Mouse (Mus musculus) C2C12 (cell line): ENCODE data around the gene Lrrfip2. TPM values are rescaled to one million over a fixed set of nuclear protein-coding genes. Genes with fewer than 3 reads are reported as not detected.

Experiments used
- H3K27me3 ChIP-seq: one replicate; pipeline ENCODE4 v1.6.1; 2011; ENCODE audit not compliant: control insufficient read depth, insufficient read depth, insufficient read length
- H3K36me3 ChIP-seq: one replicate; pipeline ENCODE4 v1.6.1; 2011; ENCODE audit not compliant: control insufficient read depth, insufficient read depth
- H3K4me3 ChIP-seq: one replicate; pipeline ENCODE4 v1.5.1; 2011; ENCODE audit warnings: mild to moderate bottlenecking, control low read depth; ENCODE audit not compliant: poor library complexity, insufficient read depth, severe bottlenecking
- H3K79me2 ChIP-seq: one replicate; pipeline ENCODE4 v1.6.1; 2011; ENCODE audit not compliant: control insufficient read depth, insufficient read depth
- H3K79me3 ChIP-seq: one replicate; pipeline ENCODE4 v1.6.1; 2011; ENCODE audit warnings: low read depth, control low read depth
- H3ac ChIP-seq: one replicate; pipeline ENCODE3; 2011; ENCODE audit warnings: low read depth; ENCODE audit not compliant: control insufficient read depth, insufficient read length
- CEBPB ChIP-seq: IDR thresholded peaks from one replicate; pipeline ENCODE4 v1.6.1; 2011; ENCODE audit warnings: low read depth, mild to moderate bottlenecking, control low read depth, moderate library complexity
- CTCF ChIP-seq: IDR thresholded peaks from one replicate; pipeline ENCODE4 v1.5.1; 2011; ENCODE audit not compliant: control insufficient read depth, insufficient read depth, insufficient read length
- FOSL1 ChIP-seq: IDR thresholded peaks from one replicate; pipeline ENCODE4 v1.8.0; 2011; ENCODE audit warnings: mild to moderate bottlenecking, low read length; ENCODE audit not compliant: poor library complexity, insufficient read depth, severe bottlenecking
- MAX ChIP-seq: IDR thresholded peaks from one replicate; pipeline ENCODE4 v1.6.1; 2011; ENCODE audit warnings: mild to moderate bottlenecking, control low read depth
- MYOD1 ChIP-seq: IDR thresholded peaks from one replicate; pipeline ENCODE4 v1.6.1; 2011; ENCODE audit warnings: low read depth; ENCODE audit not compliant: control insufficient read depth, insufficient read length
- MYOG ChIP-seq: IDR thresholded peaks from one replicate; pipeline ENCODE4 v1.6.1; 2011; ENCODE audit not compliant: control insufficient read depth, insufficient read length; ENCODE audit errors: extremely low read depth
- USF1 ChIP-seq: IDR thresholded peaks from one replicate; pipeline ENCODE4 v1.6.1; 2011; ENCODE audit warnings: low read depth, mild to moderate bottlenecking, control low read depth, moderate library complexity
- polyA plus RNA-seq: library from polyadenylated mRNA; unstranded; fragments of >200 nt; fragmentation: generic; extraction: Trizol; gene quantifications from one replicate; pipeline ENCODE4 v1.2.1, GENCODE M21; 2012; ENCODE audit warnings: missing spikeins

Gene Lrrfip2
- polyA plus RNA-seq, 1 experiment: 29.4 TPM

DNA sequence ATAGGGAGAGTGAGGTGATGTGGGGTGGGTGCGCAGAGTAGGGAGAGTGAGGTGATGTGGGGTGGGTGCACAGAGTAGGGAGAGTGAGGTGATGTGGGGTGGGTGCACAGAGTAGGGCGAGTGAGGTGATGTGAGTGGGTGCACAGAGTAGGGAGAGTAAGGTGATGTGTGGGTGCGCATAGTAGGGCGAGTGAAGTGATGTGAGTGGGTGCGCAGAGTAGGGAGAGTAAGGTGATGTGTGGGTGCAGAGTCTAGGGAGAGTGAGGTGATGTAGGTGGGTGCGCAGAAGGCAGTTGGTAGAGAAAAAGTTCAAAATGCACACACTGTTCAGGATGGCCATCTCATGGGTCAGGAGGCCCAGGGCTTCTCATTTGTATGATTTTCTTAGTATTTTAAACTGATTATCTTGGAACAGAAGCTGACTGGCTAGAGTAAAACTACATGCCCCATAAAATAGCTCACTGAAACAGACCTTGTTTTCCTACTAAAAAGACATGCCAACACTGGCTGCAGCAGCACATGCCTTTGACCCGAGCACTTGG is 91.8 kb downstream of the Lrrfip2 start:
- Histone ChIP-seq H3K4me3 (no peak overlapping the region), H3K79me3 (no peaks in the 10 kb centered on the region), H3ac (no peak overlapping the region), H3K36me3 (peaks cover 9% of the 10 kb centered on the region), H3K27me3 (no peaks in the 10 kb centered on the region), H3K79me2 (no peaks in the 10 kb centered on the region)
- TF ChIP-seq MYOD1 (no peak), FOSL1 (no peak), MAX (no peak), USF1 (no peak), CEBPB (no peak), CTCF (no peak), MYOG (no peak)

DNA sequence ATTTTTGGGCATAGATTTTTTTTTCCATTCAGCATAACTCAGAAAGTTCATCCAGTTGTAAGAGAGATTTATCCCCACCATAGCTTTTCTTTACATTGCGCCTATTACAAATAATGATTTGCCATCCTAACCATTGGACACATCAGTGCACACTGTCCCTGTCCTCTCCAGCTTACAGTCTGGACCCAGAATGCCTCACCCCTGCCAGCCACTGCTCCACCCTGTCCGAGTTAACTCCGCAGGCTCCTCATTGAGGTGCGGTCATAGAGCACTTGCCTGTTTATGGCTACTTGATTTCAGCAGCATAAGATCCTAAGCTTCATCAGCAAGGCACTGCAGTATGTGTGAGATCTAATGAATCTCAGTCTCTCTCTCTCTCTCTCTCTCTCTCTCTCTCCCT is 93.0 kb downstream of the Lrrfip2 start:
- no peaks in the 10 kb centered on the region for H3K79me2 ChIP-seq
- H3ac ChIP-seq: no peak overlapping the region
- no peak overlapping the region for H3K4me3 ChIP-seq
- H3K79me3 ChIP-seq: no peaks in the 10 kb centered on the region
- H3K27me3 ChIP-seq: no peaks in the 10 kb centered on the region
- peaks cover 16% of the 10 kb centered on the region for H3K36me3 ChIP-seq
- TF ChIP-seq FOSL1: no peak
- TF ChIP-seq CEBPB: no peak
- TF ChIP-seq CTCF: no peak
- no peak for TF ChIP-seq USF1
- TF ChIP-seq MYOG: no peak
- no peak for TF ChIP-seq MYOD1
- TF ChIP-seq MAX: no peak

DNA sequence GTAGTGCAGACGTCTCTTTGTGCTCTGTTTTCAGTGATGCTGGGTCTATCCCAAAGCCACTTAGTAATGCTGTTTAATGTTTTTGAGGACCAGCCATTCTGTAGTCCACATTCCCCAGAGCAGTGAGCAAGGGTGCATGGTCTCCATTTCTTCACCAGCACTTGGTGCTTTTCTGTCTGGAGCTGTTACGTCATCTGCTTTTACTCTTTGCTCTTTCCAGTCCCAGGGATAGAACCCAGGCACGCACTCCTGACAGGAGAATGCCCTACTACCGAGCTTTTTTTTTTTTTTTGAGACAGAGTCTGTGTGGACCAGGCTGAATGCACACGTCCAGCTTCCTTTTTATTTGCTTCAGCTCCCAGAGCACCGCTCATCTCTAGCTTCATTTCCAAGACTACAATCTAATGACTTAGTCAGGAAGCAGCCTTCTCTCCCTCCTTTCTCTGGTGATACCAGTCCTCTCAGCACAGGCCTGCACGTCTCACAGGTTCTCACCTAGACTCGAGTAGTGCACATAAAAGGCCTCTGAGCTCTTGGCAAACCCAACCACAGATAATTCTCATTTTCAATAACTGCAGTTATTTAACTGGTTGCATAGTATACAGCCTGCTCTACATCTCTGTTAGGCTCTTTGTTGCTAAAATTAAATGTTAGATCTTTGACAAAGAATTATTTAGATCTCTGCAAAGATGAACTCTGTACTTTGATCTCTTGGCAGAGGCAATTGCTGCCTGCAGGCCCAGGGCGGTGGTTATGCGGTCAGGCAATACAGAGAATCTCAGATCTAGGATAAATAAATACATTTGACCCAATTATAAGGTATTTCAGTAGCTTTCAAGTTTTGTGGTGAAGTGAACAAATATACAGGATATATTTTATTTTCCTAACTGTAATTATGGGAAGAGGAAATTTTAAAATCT is 94.0 kb downstream of the Lrrfip2 start:
- Histone ChIP-seq H3K27me3 (no peaks in the 10 kb centered on the region), H3K79me3 (no peaks in the 10 kb centered on the region)

DNA sequence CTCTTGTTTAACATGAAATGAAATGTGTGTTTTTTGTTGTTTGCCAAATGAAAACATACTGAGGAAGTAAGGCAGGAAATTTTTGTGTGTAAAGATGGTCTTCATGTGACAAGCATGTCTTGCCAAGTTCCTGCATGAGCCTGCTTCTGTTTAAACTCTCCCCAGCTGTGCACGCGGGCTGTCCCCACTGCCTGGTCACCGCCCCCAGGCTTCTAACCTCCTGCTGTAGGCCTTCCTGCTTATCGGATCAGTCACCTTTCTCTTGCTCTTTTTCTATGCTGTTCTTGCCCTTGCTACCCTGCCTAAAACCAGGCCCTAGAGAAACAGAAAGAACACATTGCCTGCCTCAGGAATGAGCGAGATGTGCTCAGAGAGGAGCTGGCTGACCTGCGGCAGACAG is 96.1 kb downstream of the Lrrfip2 start:
- Histone ChIP-seq H3K36me3 (peaks cover 13% of the 10 kb centered on the region), H3K79me2 (no peaks in the 10 kb centered on the region)

More for the DNA sequence above, 94.0 kb downstream of the Lrrfip2 start:
- no peak overlapping the region for H3ac ChIP-seq
- TF ChIP-seq MYOD1 (no peak), FOSL1 (no peak), MAX (no peak), CTCF (no peak), MYOG (no peak), CEBPB (no peak), USF1 (no peak)
- no peak overlapping the region for H3K4me3 ChIP-seq
- H3K79me2 ChIP-seq: no peaks in the 10 kb centered on the region
- peaks cover 16% of the 10 kb centered on the region for H3K36me3 ChIP-seq

DNA sequence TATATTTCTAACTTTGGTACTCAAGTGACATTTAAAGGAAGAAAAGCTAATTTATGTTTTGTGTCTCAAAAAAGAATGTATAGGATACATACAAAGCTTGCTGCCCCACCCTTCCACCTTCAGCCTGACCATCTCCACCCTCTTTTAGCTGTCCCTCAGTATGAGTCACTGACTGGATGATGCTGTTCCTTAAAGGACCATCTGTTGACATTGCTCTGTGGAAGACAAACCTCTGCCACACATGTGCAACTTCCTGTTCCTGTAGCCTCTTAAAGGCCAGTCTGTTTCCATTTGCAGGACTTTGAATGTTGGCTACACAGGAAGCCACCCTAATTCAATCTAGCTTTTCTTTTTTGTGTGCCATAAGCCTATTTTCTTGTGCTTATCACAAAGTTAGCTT is 99.0 kb downstream of the Lrrfip2 start:
- TF ChIP-seq CEBPB: no peak
- TF ChIP-seq MYOG: no peak
- no peak for TF ChIP-seq MAX
- no peak for TF ChIP-seq FOSL1
- TF ChIP-seq USF1: no peak
- no peak for TF ChIP-seq CTCF
- no peak for TF ChIP-seq MYOD1
- Histone ChIP-seq H3K4me3 (no peak overlapping the region), H3K79me2 (no peaks in the 10 kb centered on the region), H3K36me3 (peaks cover 23% of the 10 kb centered on the region), H3K27me3 (no peaks in the 10 kb centered on the region), H3K79me3 (no peaks in the 10 kb centered on the region), H3ac (no peak overlapping the region)

More for the DNA sequence above, 96.1 kb downstream of the Lrrfip2 start:
- Histone ChIP-seq H3K79me3 (no peaks in the 10 kb centered on the region), H3K27me3 (no peaks in the 10 kb centered on the region), H3ac (no peak overlapping the region), H3K4me3 (no peak overlapping the region)
- no peak for TF ChIP-seq USF1
- TF ChIP-seq CEBPB: no peak
- TF ChIP-seq FOSL1: no peak
- no peak for TF ChIP-seq MYOG
